Mouse (Mus musculus): ENCODE measurements around the gene Ston2.

GRCm38 (mm10) chr12:91780531-91780930 is 7.7 kb downstream of the Ston2 start:
- no peak for TF ChIP-seq POLR2A (IDR thresholded peaks at IDR 0.05; ENCODE audit: borderline replicate concordance, insufficient read depth, low read length)
- TF ChIP-seq CTCF (IDR thresholded peaks at IDR 0.05; ENCODE audit: borderline replicate concordance, insufficient read depth, low read depth, low read length): no peak

Data from cerebellum, adult 2 months (tissue).